In genomic region chr12:27339171-27339751, GRCm38 (mm10) we compare ENCODE assay signal across 8 mouse cellular contexts. TPM values are rescaled to one million over a fixed set of nuclear protein-coding genes. Genes with fewer than 3 reads are reported as not detected.
DNase-seq lines count a peak whose midpoint lies in the region; ATAC-seq and TF ChIP-seq lines count a peak whose summit lies in the region.

No protein-coding gene starts in this region.

- H3K4me3 ChIP-seq in E14TG2a.4 (replicated peaks; ENCODE audit: low read length), result peak overlapping the region; percentile 73
- peak overlapping the region; percentile 97 for H3K4me3 ChIP-seq in forebrain, embryonic 16.5 days (replicated peaks; ENCODE audit: low read length)
- H3K4me3 ChIP-seq in hindbrain, embryonic 16.5 days (ENCODE audit: low read length), result peak overlapping the region; percentile 63
- H3K4me3 ChIP-seq in stomach, embryonic 14.5 days (ENCODE audit: low read depth, low read length), result peak overlapping the region; percentile 97

- intact Hi-C loops in left cerebral cortex, postnatal 14 days (cut with DNase I), result loop anchor here (5.0 kb wide), 3 partner anchors 182 to 452 kb away; no protein-coding TSS in a partner anchor

- TF ChIP-seq CTCF in E14TG2a.4 (conservative IDR thresholded peaks at IDR 0.05; ENCODE audit: low read length), result no peak

- H3K9me3 ChIP-seq in E14TG2a.4 (ENCODE audit: low read length), result no peaks in the 10 kb centered on the region
- no peaks in the 10 kb centered on the region for H3K9me3 ChIP-seq in forebrain, embryonic 16.5 days (ENCODE audit: control insufficient read depth, low read length)
- H3K9me3 ChIP-seq in hindbrain, embryonic 16.5 days (ENCODE audit: control insufficient read depth, low read length), result no peaks in the 10 kb centered on the region
- no peaks in the 10 kb centered on the region for H3K9me3 ChIP-seq in stomach, embryonic 14.5 days (ENCODE audit: control insufficient read depth, low read depth, low read length)

- H3K4me1 ChIP-seq in E14TG2a.4 (replicated peaks; ENCODE audit: low read depth, low read length), result peaks cover 43% of the 10 kb centered on the region
- peaks cover 16% of the 10 kb centered on the region for H3K4me1 ChIP-seq in forebrain, embryonic 16.5 days (replicated peaks; ENCODE audit: control insufficient read depth, insufficient read depth, low read length)
- peaks cover 17% of the 10 kb centered on the region for H3K4me1 ChIP-seq in hindbrain, embryonic 16.5 days (ENCODE audit: control insufficient read depth, insufficient read depth, low read depth, low read length)
- H3K4me1 ChIP-seq in stomach, embryonic 14.5 days (ENCODE audit: control insufficient read depth, insufficient read depth, low read length), result peaks cover 13% of the 10 kb centered on the region

- WGBS in forebrain, embryonic 16.5 days, result under 1% methylated on average over 46 of the region's 47 CpGs
- under 1% methylated on average over 46 of the region's 47 CpGs for WGBS in hindbrain, embryonic 16.5 days
- under 1% methylated on average over 36 of the region's 47 CpGs for WGBS in stomach, embryonic 14.5 days

- peak overlapping the region; percentile 89 for H3K9ac ChIP-seq in forebrain, embryonic 16.5 days (replicated peaks; ENCODE audit: low read depth, low read length)
- peak overlapping the region; percentile 86 for H3K9ac ChIP-seq in hindbrain, embryonic 16.5 days (ENCODE audit: low read depth, low read length)
- peak overlapping the region; percentile 57 for H3K9ac ChIP-seq in stomach, embryonic 14.5 days (replicated peaks; ENCODE audit: low read depth, low read length)

- peaks cover 50% of the 10 kb centered on the region for H3K27me3 ChIP-seq in E14TG2a.4 (ENCODE audit: insufficient read depth, low read length)
- no peaks in the 10 kb centered on the region for H3K27me3 ChIP-seq in forebrain, embryonic 16.5 days (replicated peaks; ENCODE audit: control insufficient read depth, insufficient read depth, low read length)
- no peaks in the 10 kb centered on the region for H3K27me3 ChIP-seq in hindbrain, embryonic 16.5 days (replicated peaks; ENCODE audit: control insufficient read depth, insufficient read depth, low read length)
- H3K27me3 ChIP-seq in stomach, embryonic 14.5 days (ENCODE audit: control insufficient read depth, insufficient read depth, low read length), result no peaks in the 10 kb centered on the region

- peak overlapping the region; percentile 96 for H3K4me2 ChIP-seq in forebrain, embryonic 16.5 days (ENCODE audit: low read length)
- peak overlapping the region; percentile 66 for H3K4me2 ChIP-seq in hindbrain, embryonic 16.5 days (ENCODE audit: low read length)
- H3K4me2 ChIP-seq in stomach, embryonic 14.5 days (replicated peaks; ENCODE audit: low read depth, low read length), result peak overlapping the region; percentile 67

- no peaks in the 10 kb centered on the region for H3K36me3 ChIP-seq in E14TG2a.4 (ENCODE audit: insufficient read depth, low read length)
- peaks cover 3% of the 10 kb centered on the region for H3K36me3 ChIP-seq in forebrain, embryonic 16.5 days (ENCODE audit: control insufficient read depth, insufficient read depth)
- no peaks in the 10 kb centered on the region for H3K36me3 ChIP-seq in hindbrain, embryonic 16.5 days (ENCODE audit: control insufficient read depth, insufficient read depth, low read length)
- H3K36me3 ChIP-seq in stomach, embryonic 14.5 days (ENCODE audit: control insufficient read depth, insufficient read depth, low read length), result no peaks in the 10 kb centered on the region

- DNase-seq in adrenal gland, postnatal 36 days, result peak; percentile 3 to 16
- peak; percentile 58 to 69 for DNase-seq in left cerebral cortex, postnatal 14 days (ENCODE audit: low spot score in 2 of 2)
- peak; percentile 68 for DNase-seq in mesoderm, embryonic 11.5 days (ENCODE audit: low read depth, low spot score)
- DNase-seq in T-cell, adult 2 months (ENCODE audit: low spot score), result no peak

- H3K27ac ChIP-seq in forebrain, embryonic 16.5 days (ENCODE audit: low read length), result peak overlapping the region; percentile 98
- H3K27ac ChIP-seq in hindbrain, embryonic 16.5 days (ENCODE audit: low read depth, low read length), result peak overlapping the region; percentile 94
- H3K27ac ChIP-seq in stomach, embryonic 14.5 days (ENCODE audit: low read length), result peak overlapping the region; percentile 73

- no peak for ATAC-seq in forebrain, embryonic 16.5 days
- ATAC-seq in hindbrain, embryonic 16.5 days, result no peak
- no peak for ATAC-seq in stomach, embryonic 14.5 days (ENCODE audit: insufficient number of reproducible peaks, insufficient read depth, low FRiP score, low read depth)

RNA-seq across cellular contexts. Expression of gene Sox11, which starts 3.1 kb away (rescaled TPM):
- total RNA-seq in adrenal gland, postnatal 36 days (2021), result under 1 TPM; 0.23 to 0.26 TPM
- polyA plus RNA-seq in forebrain, embryonic 16.5 days (2015; fragmentation: Nextera tagmentation; extraction: Ambion mirVana), result 949 and 1,162 TPM in 2 replicates
- polyA plus RNA-seq in hindbrain, embryonic 16.5 days (2015; fragmentation: Nextera tagmentation; extraction: Ambion mirVana), result 179 and 238 TPM in 2 replicates
- 10 to 100 TPM; 15.1 to 18.1 TPM for total RNA-seq in left cerebral cortex, postnatal 14 days (2021)
- 68.5 and 73.8 TPM in 2 replicates for polyA plus RNA-seq in stomach, embryonic 14.5 days (2014; fragmentation: Nextera tagmentation; extraction: Ambion mirVana)
